21 mouse cellular contexts compared by ENCODE assay signal in genomic region chr11:120140255-120140654, GRCm38 (mm10). TPM values are rescaled to one million over a fixed set of nuclear protein-coding genes. Genes with fewer than 3 reads are reported as not detected.
DNase-seq lines count a peak whose midpoint lies in the region; ATAC-seq and TF ChIP-seq lines count a peak whose summit lies in the region.
"Had no signal": no experiment of that assay in that cellular context is flagged by ENCODE, and none has a peak within 500 bp of the region (broad histone marks: within the 10 kb centered on the region; RNA-seq: fewer than 3 reads in every experiment).

No protein-coding gene starts in this region.

- TF ChIP-seq CTCF in intestine, postnatal 0 days (IDR thresholded peaks at IDR 0.05; ENCODE audit: low read depth), result peak; percentile 21; the same call in 1 of the 2 replicates

- H3K9ac ChIP-seq in intestine, postnatal 0 days (ENCODE audit: low read depth, low read length), result no peak overlapping the region
- no peak overlapping the region for H3K9ac ChIP-seq in intestine, embryonic 16.5 days (ENCODE audit: low read depth, low read length)
- H3K9ac ChIP-seq in forebrain, embryonic 12.5 days, result no peak overlapping the region
- no peak overlapping the region for H3K9ac ChIP-seq in forebrain, embryonic 16.5 days (replicated peaks; ENCODE audit: low read depth, low read length)
- H3K9ac ChIP-seq: embryonic facial prominence, embryonic 15.5 days; hindbrain, embryonic 15.5 days; midbrain, embryonic 12.5 days; neural tube, embryonic 15.5 days had no signal

- no peak overlapping the region for H3K27ac ChIP-seq in intestine, postnatal 0 days (ENCODE audit: low read depth, low read length)
- H3K27ac ChIP-seq in intestine, embryonic 16.5 days (ENCODE audit: low read length), result no peak overlapping the region
- no peak overlapping the region for H3K27ac ChIP-seq in forebrain, embryonic 12.5 days
- no peak overlapping the region for H3K27ac ChIP-seq in forebrain, embryonic 16.5 days (ENCODE audit: low read length)
- H3K27ac ChIP-seq: embryonic facial prominence, embryonic 15.5 days; forebrain, embryonic 10.5 days; hindbrain, embryonic 15.5 days; midbrain, embryonic 12.5 days; neural tube, embryonic 15.5 days had no signal

- H3K4me2 ChIP-seq in intestine, postnatal 0 days (replicated peaks; ENCODE audit: low read depth), result no peak overlapping the region
- no peak overlapping the region for H3K4me2 ChIP-seq in intestine, embryonic 16.5 days (ENCODE audit: low read depth, low read length)
- H3K4me2 ChIP-seq in forebrain, embryonic 12.5 days, result no peak overlapping the region
- H3K4me2 ChIP-seq in forebrain, embryonic 16.5 days (ENCODE audit: low read length), result no peak overlapping the region
- H3K4me2 ChIP-seq: embryonic facial prominence, embryonic 15.5 days; hindbrain, embryonic 15.5 days; midbrain, embryonic 12.5 days; neural tube, embryonic 15.5 days had no signal

- H3K4me1 ChIP-seq in intestine, postnatal 0 days (replicated peaks; ENCODE audit: control insufficient read depth, insufficient read depth, low read length), result 0 out of 2 replicates have a peak, but pooled peaks cover 11% of the 10 kb centered on the region
- H3K4me1 ChIP-seq in intestine, embryonic 16.5 days (ENCODE audit: control insufficient read depth, insufficient read depth, low read length), result peaks cover 51% of the 10 kb centered on the region
- H3K4me1 ChIP-seq in forebrain, embryonic 12.5 days, result peaks cover 15% of the 10 kb centered on the region
- H3K4me1 ChIP-seq in forebrain, embryonic 16.5 days (replicated peaks; ENCODE audit: control insufficient read depth, insufficient read depth, low read length), result peaks cover 8% of the 10 kb centered on the region

- intact Hi-C loops in gastrocnemius, postnatal 36 days (cut with DNase I), result no loop called here

- no peaks in the 10 kb centered on the region for H3K9me3 ChIP-seq in intestine, postnatal 0 days (ENCODE audit: control insufficient read depth)
- H3K9me3 ChIP-seq in intestine, embryonic 16.5 days (ENCODE audit: control insufficient read depth, low read length), result no peaks in the 10 kb centered on the region
- no peaks in the 10 kb centered on the region for H3K9me3 ChIP-seq in forebrain, embryonic 12.5 days
- H3K9me3 ChIP-seq in forebrain, embryonic 16.5 days (ENCODE audit: control insufficient read depth, low read length), result no peaks in the 10 kb centered on the region
- H3K9me3 ChIP-seq: embryonic facial prominence, embryonic 15.5 days; forebrain, embryonic 10.5 days; hindbrain, embryonic 15.5 days; midbrain, embryonic 12.5 days; neural tube, embryonic 15.5 days had no signal

- H3K36me3 ChIP-seq in intestine, postnatal 0 days (ENCODE audit: control insufficient read depth, insufficient read depth), result peaks cover 57% of the 10 kb centered on the region
- no peaks in the 10 kb centered on the region; the same call in 1 of the 2 replicates for H3K36me3 ChIP-seq in intestine, embryonic 16.5 days (ENCODE audit: control insufficient read depth, insufficient read depth, low read length)
- H3K36me3 ChIP-seq in forebrain, embryonic 12.5 days (replicated peaks), result peaks cover 28% of the 10 kb centered on the region
- no peaks in the 10 kb centered on the region for H3K36me3 ChIP-seq in forebrain, embryonic 16.5 days (ENCODE audit: control insufficient read depth, insufficient read depth)
- H3K36me3 ChIP-seq: hindbrain, embryonic 15.5 days had no signal

- H3K4me3 ChIP-seq in intestine, postnatal 0 days (ENCODE audit: low read depth, low read length), result no peak overlapping the region
- H3K4me3 ChIP-seq in intestine, embryonic 16.5 days (ENCODE audit: low read length), result no peak overlapping the region
- H3K4me3 ChIP-seq in forebrain, embryonic 12.5 days (replicated peaks), result no peak overlapping the region
- no peak overlapping the region for H3K4me3 ChIP-seq in forebrain, embryonic 16.5 days (replicated peaks; ENCODE audit: low read length)
- H3K4me3 ChIP-seq: embryonic facial prominence, embryonic 15.5 days; forebrain, embryonic 10.5 days; hindbrain, embryonic 15.5 days; midbrain, embryonic 12.5 days; myocyte; neural tube, embryonic 15.5 days had no signal

- no peak for ATAC-seq in intestine, postnatal 0 days
- no peak for ATAC-seq in intestine, embryonic 16.5 days
- ATAC-seq in forebrain, embryonic 12.5 days (ENCODE audit: low FRiP score), result no peak
- ATAC-seq in forebrain, embryonic 16.5 days, result no peak

- H3K27me3 ChIP-seq in intestine, postnatal 0 days (replicated peaks; ENCODE audit: control insufficient read depth, insufficient read depth, low read length), result no peaks in the 10 kb centered on the region
- H3K27me3 ChIP-seq in intestine, embryonic 16.5 days (replicated peaks; ENCODE audit: control insufficient read depth, insufficient read depth, low read length), result no peaks in the 10 kb centered on the region
- H3K27me3 ChIP-seq in forebrain, embryonic 12.5 days, result no peaks in the 10 kb centered on the region
- H3K27me3 ChIP-seq in forebrain, embryonic 16.5 days (replicated peaks; ENCODE audit: control insufficient read depth, insufficient read depth, low read length), result no peaks in the 10 kb centered on the region
- H3K27me3 ChIP-seq: embryonic facial prominence, embryonic 15.5 days; hindbrain, embryonic 15.5 days; midbrain, embryonic 12.5 days; neural tube, embryonic 15.5 days had no signal

- 75% methylated on average over 6 of the region's 6 CpGs for WGBS in intestine, postnatal 0 days
- 80% methylated on average over 6 of the region's 6 CpGs for WGBS in intestine, embryonic 16.5 days
- WGBS in forebrain, embryonic 12.5 days, result 81% methylated on average over 6 of the region's 6 CpGs
- 72% methylated on average over 6 of the region's 6 CpGs for WGBS in forebrain, embryonic 16.5 days

- DNase-seq in gastrocnemius, adult 18-20 months (ENCODE audit: low spot score), result peak; percentile 62
- no peak for DNase-seq in gastrocnemius, postnatal 36 days
- DNase-seq in lung, adult 18-20 months, result peak; percentile 50 to 71
- DNase-seq in lung, postnatal 4 days, result peak; percentile 34 to 50
- DNase-seq: adrenal gland, postnatal 25 days; cerebellum, adult 18-20 months; kidney, adult 18-20 months; kidney, postnatal 25 days; layer of hippocampus, adult 9-11 months; right cerebral cortex, postnatal 25 days; thymus, postnatal 14 days had no signal

RNA-seq across cellular contexts. Expression of gene Slc38a10, which starts 10.9 kb away (rescaled TPM):
- total RNA-seq in gastrocnemius, adult 18-20 months (2021), result 10 to 100 TPM; 39.0 to 48.2 TPM
- 10 to 100 TPM; 43.0 to 43.4 TPM for total RNA-seq in gastrocnemius, postnatal 36 days (2021)
- 56.4 and 57.3 TPM in 2 replicates for polyA plus RNA-seq in intestine, postnatal 0 days (2015; fragmentation: Nextera tagmentation; extraction: Ambion mirVana)
- polyA plus RNA-seq in intestine, embryonic 16.5 days (2015; fragmentation: Nextera tagmentation; extraction: Ambion mirVana), result 84.6 and 91.4 TPM in 2 replicates
- 88.6 and 91.3 TPM in 2 replicates for polyA plus RNA-seq in forebrain, embryonic 12.5 days (2016; fragmentation: Nextera tagmentation; extraction: Ambion mirVana)
- polyA plus RNA-seq in forebrain, embryonic 16.5 days (2015; fragmentation: Nextera tagmentation; extraction: Ambion mirVana), result 106 and 110 TPM in 2 replicates

RNA-seq across cellular contexts. Expression of gene Ndufaf8, which starts 41.5 kb away (rescaled TPM):
- total RNA-seq in gastrocnemius, adult 18-20 months (2021), result 10 to 100 TPM; 45.7 to 48.1 TPM
- total RNA-seq in gastrocnemius, postnatal 36 days (2021), result 10 to 100 TPM; 32.1 to 32.9 TPM
- 153 TPM in 2 replicates for polyA plus RNA-seq in intestine, postnatal 0 days (2015; fragmentation: Nextera tagmentation; extraction: Ambion mirVana)
- polyA plus RNA-seq in intestine, embryonic 16.5 days (2015; fragmentation: Nextera tagmentation; extraction: Ambion mirVana), result 113 and 119 TPM in 2 replicates
- 52.5 and 62.0 TPM in 2 replicates for polyA plus RNA-seq in forebrain, embryonic 12.5 days (2016; fragmentation: Nextera tagmentation; extraction: Ambion mirVana)
- 49.4 and 53.3 TPM in 2 replicates for polyA plus RNA-seq in forebrain, embryonic 16.5 days (2015; fragmentation: Nextera tagmentation; extraction: Ambion mirVana)

RNA-seq across cellular contexts. Expression of gene Tepsin, which starts 41.7 kb away (rescaled TPM):
- 1 to 10 TPM; 4.1 to 4.9 TPM for total RNA-seq in gastrocnemius, adult 18-20 months (2021)
- total RNA-seq in gastrocnemius, postnatal 36 days (2021), result 1 to 10 TPM; 4.2 to 5.6 TPM
- 13.5 and 15.1 TPM in 2 replicates for polyA plus RNA-seq in intestine, postnatal 0 days (2015; fragmentation: Nextera tagmentation; extraction: Ambion mirVana)
- 21.1 and 22.5 TPM in 2 replicates for polyA plus RNA-seq in intestine, embryonic 16.5 days (2015; fragmentation: Nextera tagmentation; extraction: Ambion mirVana)
- polyA plus RNA-seq in forebrain, embryonic 12.5 days (2016; fragmentation: Nextera tagmentation; extraction: Ambion mirVana), result 17.3 and 20.9 TPM in 2 replicates
- polyA plus RNA-seq in forebrain, embryonic 16.5 days (2015; fragmentation: Nextera tagmentation; extraction: Ambion mirVana), result 16.6 and 21.7 TPM in 2 replicates

RNA-seq across cellular contexts. Expression of gene Cep131, which starts 53.6 kb away (rescaled TPM):
- 1 to 10 TPM; 6.0 to 8.4 TPM for total RNA-seq in gastrocnemius, adult 18-20 months (2021)
- total RNA-seq in gastrocnemius, postnatal 36 days (2021), result 1 to 10 TPM; 6.6 to 8.0 TPM
- 4.8 and 5.6 TPM in 2 replicates for polyA plus RNA-seq in intestine, postnatal 0 days (2015; fragmentation: Nextera tagmentation; extraction: Ambion mirVana)
- polyA plus RNA-seq in intestine, embryonic 16.5 days (2015; fragmentation: Nextera tagmentation; extraction: Ambion mirVana), result 12.0 and 12.2 TPM in 2 replicates
- polyA plus RNA-seq in forebrain, embryonic 12.5 days (2016; fragmentation: Nextera tagmentation; extraction: Ambion mirVana), result 48.2 and 51.0 TPM in 2 replicates
- polyA plus RNA-seq in forebrain, embryonic 16.5 days (2015; fragmentation: Nextera tagmentation; extraction: Ambion mirVana), result 32.9 and 33.8 TPM in 2 replicates

Comparison
In these comparisons a context has a peak if more than half of its experiments do, and no peak if none do; other contexts are left out.
1. DNase-seq: peak in gastrocnemius, adult 18-20 months (single experiment), lung, adult 18-20 months (2 of 2) and lung, postnatal 4 days (2 of 2); none in gastrocnemius, postnatal 36 days (0 of 2).